Mouse (Mus musculus) brain, embryonic 14.5 days (tissue): ENCODE data around the gene Alkbh7.

ENCODE experiments used
- CTCF ChIP-seq: fragments of 200-500 bp; IDR thresholded peaks from 2 replicates; pipeline ENCODE4 v1.5.1; 2012; ENCODE audit warnings: inconsistent platforms, mild to moderate bottlenecking, moderate library complexity, borderline replicate concordance; ENCODE audit not compliant: insufficient read depth, insufficient read length; ENCODE audit errors: extremely low read depth
- POLR2A ChIP-seq: fragments of 200-500 bp; IDR thresholded peaks from 2 replicates; pipeline ENCODE4 v1.6.1; 2012; ENCODE audit warnings: mild to moderate bottlenecking, inconsistent platforms, borderline replicate concordance; ENCODE audit not compliant: poor library complexity, insufficient read depth, insufficient read length, severe bottlenecking; ENCODE audit errors: extremely low read depth

- TF ChIP-seq CTCF, result no peak
- no peak for TF ChIP-seq POLR2A
Measured at GRCm38 (mm10) chr17:56981049-56981448, 16.1 kb upstream of the Alkbh7 start.
